Mouse (Mus musculus): ENCODE measurements around the gene Prdm2.

DNA sequence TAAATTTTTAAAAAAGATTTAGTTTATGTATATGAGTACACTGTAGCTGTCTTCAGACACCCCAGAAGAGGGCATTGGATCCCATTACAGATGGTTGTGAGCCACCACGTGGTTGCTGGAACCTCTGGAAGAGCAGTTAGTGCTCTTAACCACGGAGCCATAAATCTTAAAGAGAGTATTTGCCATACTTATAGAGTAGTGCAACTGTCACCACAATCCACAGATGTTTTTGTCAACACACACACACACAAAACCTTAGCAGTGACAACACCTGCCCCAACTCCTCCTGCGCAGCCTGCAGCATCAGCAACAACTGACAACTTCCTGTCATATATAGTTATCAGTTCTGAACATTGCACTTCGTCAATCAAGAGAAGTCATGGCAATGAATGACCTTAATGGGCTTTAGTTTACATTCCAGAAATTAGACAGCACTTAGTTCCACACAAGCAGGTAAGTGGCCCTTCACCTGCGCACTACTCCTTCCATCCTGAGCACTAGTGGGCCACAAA, 14.9 kb downstream of the Prdm2 start:
- TF ChIP-seq CTCF (conservative IDR thresholded peaks at IDR 0.05; ENCODE audit: low read length), result no peak
- TF ChIP-seq NANOG (IDR thresholded peaks at IDR 0.05; ENCODE audit: borderline replicate concordance, low read length), result no peak
- TF ChIP-seq POU5F1 (IDR thresholded peaks at IDR 0.05; ENCODE audit: borderline replicate concordance, low read length), result no peak
